In the genomic region with DNA sequence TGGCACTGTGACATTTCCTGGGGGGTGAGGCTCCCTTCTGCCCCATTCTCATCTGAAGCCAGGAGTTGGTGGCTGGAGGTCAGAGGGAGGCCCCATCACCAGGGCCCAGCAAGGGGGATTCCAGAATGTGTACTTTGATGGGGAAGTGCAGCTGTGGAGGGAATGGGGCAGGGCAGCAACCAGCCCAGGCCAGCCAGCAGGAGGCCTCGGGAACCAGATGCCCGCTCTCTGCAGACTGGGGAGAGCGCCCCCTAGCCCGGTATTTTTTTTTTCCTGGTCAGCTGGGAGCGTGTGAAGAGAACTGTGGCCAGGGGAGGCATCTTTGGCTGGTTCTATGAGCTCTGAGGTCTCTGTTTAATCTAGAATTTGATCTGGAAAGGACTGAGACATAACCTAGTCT, we compare ENCODE assay signal across 1 mouse cellular context.
TF ChIP-seq lines count a peak whose summit lies in the region.

No protein-coding gene starts in this region.

TF ChIP-seq in CH12.LX, 34 proteins besides CTCF, POLR2A, EP300 and RAD21:
- TF ChIP-seq ELF1 (IDR thresholded peaks at IDR 0.05; ENCODE audit: low read depth, low read length) (peak; percentile 10; the same call in 1 of the 2 replicates), MAZ (IDR thresholded peaks at IDR 0.05; ENCODE audit: low read depth, low read length) (no peak), IRF4 (IDR thresholded peaks at IDR 0.05; ENCODE audit: low read depth, low read length) (peak; percentile 77), ZNF384 (IDR thresholded peaks at IDR 0.05; ENCODE audit: low read depth, low read length) (peak; percentile 78), UBTF (IDR thresholded peaks at IDR 0.05; ENCODE audit: low read depth, low read length) (peak; percentile 65; the same call in 1 of the 2 replicates), BHLHE40 (IDR thresholded peaks at IDR 0.05; ENCODE audit: low read depth, low read length) (no peak), ZKSCAN1 (IDR thresholded peaks at IDR 0.05; ENCODE audit: borderline replicate concordance, low read depth, low read length) (no peak), POLR2AphosphoS2 (IDR thresholded peaks at IDR 0.05; ENCODE audit: low read depth, low read length) (no peak), NRF1 (IDR thresholded peaks at IDR 0.05; ENCODE audit: low read depth, low read length) (no peak), TCF12 (IDR thresholded peaks at IDR 0.05; ENCODE audit: low read depth, low read length) (peak; percentile 67), GABPA (IDR thresholded peaks at IDR 0.05; ENCODE audit: insufficient replicate concordance, low read depth, low read length) (no peak), SMC3 (IDR thresholded peaks at IDR 0.05; ENCODE audit: low read depth, low read length) (peak; percentile 35)
